In the genomic region with DNA sequence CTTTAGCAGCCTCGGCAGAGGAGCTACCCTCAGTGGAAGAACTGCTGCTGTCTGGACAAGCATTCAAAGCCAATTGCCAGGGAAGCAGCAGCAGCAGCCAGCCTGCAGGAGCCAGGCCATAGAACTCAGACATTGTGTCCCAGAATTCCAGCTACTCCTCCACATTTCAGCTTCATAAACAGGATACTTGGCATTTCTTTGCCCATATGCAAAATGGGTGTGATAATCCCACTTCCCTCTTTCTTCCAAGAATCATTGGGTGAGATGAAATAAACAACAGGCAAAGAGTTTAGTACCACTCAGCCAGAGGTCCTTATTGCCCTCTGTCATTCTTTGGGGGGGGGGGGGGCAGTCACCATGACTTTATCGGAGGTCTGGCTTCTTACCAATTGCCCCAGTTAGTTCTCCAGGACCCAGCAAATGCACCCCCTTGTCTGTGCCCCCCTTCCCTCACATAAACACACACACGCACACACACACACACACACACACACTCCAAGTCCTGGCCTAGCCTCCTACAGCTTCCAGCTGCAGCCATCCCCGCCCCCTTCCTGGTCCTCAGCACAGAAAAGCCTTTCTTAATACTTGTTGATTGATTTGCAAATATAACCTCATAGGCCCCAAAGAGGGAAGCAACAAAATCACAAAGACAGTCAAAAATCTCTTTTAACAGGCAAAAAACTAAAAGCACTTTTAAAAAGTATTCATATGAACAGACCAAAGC, we compare ENCODE assay signal across 8 mouse cellular contexts. TPM values are rescaled to one million over a fixed set of nuclear protein-coding genes. Genes with fewer than 3 reads are reported as not detected.
DNase-seq lines count a peak whose midpoint lies in the region; ATAC-seq and TF ChIP-seq lines count a peak whose summit lies in the region.

No protein-coding gene starts in this region.

- no peak for ATAC-seq in embryonic facial prominence, embryonic 15.5 days (ENCODE audit: insufficient number of reproducible peaks, low FRiP score, low TSS enrichment, low read depth)
- peak; percentile 22; the same call in 1 of the 2 replicates for ATAC-seq in intestine, embryonic 15.5 days

- H3K9me3 ChIP-seq in embryonic facial prominence, embryonic 15.5 days (replicated peaks) = no peaks in the 10 kb centered on the region
- H3K9me3 ChIP-seq in intestine, embryonic 15.5 days = no peaks in the 10 kb centered on the region

- 29% methylated on average over 4 of the region's 4 CpGs for WGBS in kidney, adult 2 months
- WGBS in embryonic facial prominence, embryonic 15.5 days = 29% methylated on average over 4 of the region's 4 CpGs
- WGBS in intestine, embryonic 15.5 days = 13% methylated on average over 4 of the region's 4 CpGs

- H3K4me2 ChIP-seq in embryonic facial prominence, embryonic 15.5 days (replicated peaks) = peak overlapping the region; percentile 85
- H3K4me2 ChIP-seq in intestine, embryonic 15.5 days (replicated peaks) = peak overlapping the region; percentile 74

- H3K36me3 ChIP-seq in kidney, adult 2 months (ENCODE audit: control insufficient read depth, insufficient read depth, low read length) = no peaks in the 10 kb centered on the region
- H3K36me3 ChIP-seq in embryonic facial prominence, embryonic 15.5 days = no peaks in the 10 kb centered on the region
- 0 out of 2 replicates have a peak, but pooled peaks cover 4% of the 10 kb centered on the region for H3K36me3 ChIP-seq in intestine, embryonic 15.5 days

- H3K27me3 ChIP-seq in kidney, adult 2 months (replicated peaks; ENCODE audit: control insufficient read depth, insufficient read depth, low read length) = no peaks in the 10 kb centered on the region
- no peaks in the 10 kb centered on the region for H3K27me3 ChIP-seq in embryonic facial prominence, embryonic 15.5 days
- no peaks in the 10 kb centered on the region for H3K27me3 ChIP-seq in intestine, embryonic 15.5 days (replicated peaks)

- peaks cover 29% of the 10 kb centered on the region for H3K4me1 ChIP-seq in kidney, adult 2 months (ENCODE audit: control insufficient read depth, insufficient read depth, low read length)
- peaks cover 64% of the 10 kb centered on the region for H3K4me1 ChIP-seq in embryonic facial prominence, embryonic 15.5 days
- peaks cover 38% of the 10 kb centered on the region for H3K4me1 ChIP-seq in intestine, embryonic 15.5 days (replicated peaks)

- DNase-seq in kidney, adult 2 months = peak; percentile 42
- no peak for DNase-seq in kidney, adult 11 months
- DNase-seq in lung, postnatal 14 days = peak; percentile 46
- DNase-seq in cerebellum, adult 8-10 months = no peak
- no peak for DNase-seq in spleen, postnatal 4 days (ENCODE audit: low spot score in 2 of 2)
- DNase-seq in MN1 (ENCODE audit: low spot score) = no peak

- no peak for TF ChIP-seq POLR2A in kidney, adult 2 months (IDR thresholded peaks at IDR 0.05; ENCODE audit: low read depth, low read length)

- peak overlapping the region; percentile 79 for H3K4me3 ChIP-seq in kidney, adult 2 months (ENCODE audit: insufficient read depth, low read depth, low read length)
- H3K4me3 ChIP-seq in embryonic facial prominence, embryonic 15.5 days (replicated peaks) = peak overlapping the region; percentile 73
- peak overlapping the region; percentile 81 for H3K4me3 ChIP-seq in intestine, embryonic 15.5 days (replicated peaks)

- H3K9ac ChIP-seq in embryonic facial prominence, embryonic 15.5 days = no peak overlapping the region
- peak overlapping the region; percentile 90 for H3K9ac ChIP-seq in intestine, embryonic 15.5 days

- peak overlapping the region; percentile 48 for H3K27ac ChIP-seq in kidney, adult 2 months (ENCODE audit: insufficient read depth, low read depth, low read length)
- peak overlapping the region; percentile 82 for H3K27ac ChIP-seq in embryonic facial prominence, embryonic 15.5 days (replicated peaks)
- H3K27ac ChIP-seq in intestine, embryonic 15.5 days = peak overlapping the region; percentile 93; the same call in 1 of the 2 replicates

- TF ChIP-seq CTCF in kidney, adult 2 months (conservative IDR thresholded peaks at IDR 0.05; ENCODE audit: insufficient read depth, insufficient read length, low read depth, low read length) = no peak

RNA-seq across cellular contexts. Expression of gene Tns3, which starts 1.5 kb away (rescaled TPM):
- polyA plus RNA-seq in kidney, adult 2 months (2012; rRNA removed) = 63.7 and 70.5 TPM in 2 replicates
- 23.4 and 25.9 TPM in 2 replicates for polyA plus RNA-seq in embryonic facial prominence, embryonic 15.5 days (2015; fragmentation: Nextera tagmentation; extraction: Ambion mirVana)
- 21.1 and 22.9 TPM in 2 replicates for polyA plus RNA-seq in intestine, embryonic 15.5 days (2015; fragmentation: Nextera tagmentation; extraction: Ambion mirVana)

Comparison
In these comparisons a context has a peak if more than half of its experiments do, and no peak if none do; other contexts are left out.
1. DNase-seq: peak in kidney, adult 2 months (single experiment) and lung, postnatal 14 days (single experiment); none in kidney, adult 11 months (single experiment), cerebellum, adult 8-10 months (single experiment), spleen, postnatal 4 days (0 of 2) and MN1 (single experiment).
2. Peak in every context shown above with its lines, with median percentiles within 50 percentile points of each other: H3K27ac ChIP-seq and H3K4me3 ChIP-seq.